Mouse (Mus musculus): ENCODE measurements around the gene Trmt1l. TPM values are rescaled to one million over a fixed set of nuclear protein-coding genes. Genes with fewer than 3 reads are reported as not detected.

Trmt1l gene
- polyA plus RNA-seq, 1 experiment from 2014 or later = 42.1 TPM

- ATAC-seq (ENCODE audit: insufficient read depth) (peak; percentile 98), DNase-seq (peak; percentile 98)
- peak within 1 kb of the TSS; percentile 92 for H3K4me3 ChIP-seq (ENCODE audit: low read depth, low read length)
- H3K4me2 ChIP-seq = peak within 1 kb of the TSS; percentile 69
- WGBS = under 1% methylated on average over 75 of the region's 90 CpGs
- H3K27ac ChIP-seq (ENCODE audit: low read depth) = peak within 1 kb of the TSS; percentile 99
- H3K9ac ChIP-seq = peak within 1 kb of the TSS; percentile 97
- no peaks in the 10 kb centered on the region for H3K36me3 ChIP-seq (ENCODE audit: insufficient read depth)
- no peaks in the 10 kb centered on the region for H3K9me3 ChIP-seq (ENCODE audit: low read depth, low read length)
- TF ChIP-seq CTCF (IDR thresholded peaks at IDR 0.05; ENCODE audit: low read depth) = no peak
- no peaks in the 10 kb centered on the region for H3K4me1 ChIP-seq (ENCODE audit: insufficient read depth)
- no peaks in the 10 kb centered on the region for H3K27me3 ChIP-seq (ENCODE audit: insufficient read depth, low read length)
Observed at GRCm38 (mm10) chr1:151500531-151501361, 72.4 kb downstream of the Trmt1l start, which contains the start of gene Rnf2. Gene Rnf2 (minus strand): TSS chr1:151500955.

Small RNA genes within 50 kb of the gene (microRNA-seq; reads per million reads assigned to microRNA genes)
- not detected for gene Mir7682 (ENCODE audit: borderline number of aligned reads)

Other genes with a start within 250 kb of the Trmt1l start
- not detected in 2 replicates for gene Gm47985, start 246.0 kb upstream of the Trmt1l start, polyA plus RNA-seq (2014; fragmentation: Nextera tagmentation; extraction: Ambion mirVana)
- 0.14 TPM in 1 of 2 replicates, not detected in the other for gene Gm8947, start 236.2 kb upstream of the Trmt1l start, polyA plus RNA-seq (2014; fragmentation: Nextera tagmentation; extraction: Ambion mirVana)
- not detected in 2 replicates for gene Gm47995, start 230.1 kb upstream of the Trmt1l start, polyA plus RNA-seq (2014; fragmentation: Nextera tagmentation; extraction: Ambion mirVana)
- gene 3110040M04Rik, start 224.4 kb upstream of the Trmt1l start, polyA plus RNA-seq (2014; fragmentation: Nextera tagmentation; extraction: Ambion mirVana) = not detected in 2 replicates
- gene Gm47996, start 218.4 kb upstream of the Trmt1l start, polyA plus RNA-seq (2014; fragmentation: Nextera tagmentation; extraction: Ambion mirVana) = not detected in 2 replicates
- gene Ivns1abp, start 84.1 kb upstream of the Trmt1l start, polyA plus RNA-seq (2014; fragmentation: Nextera tagmentation; extraction: Ambion mirVana) = 266 and 268 TPM in 2 replicates
- 24.9 TPM in 2 replicates for gene Swt1, start 87 bp upstream of the Trmt1l start, polyA plus RNA-seq (2014; fragmentation: Nextera tagmentation; extraction: Ambion mirVana)
- gene Rnf2, start 72.4 kb downstream of the Trmt1l start, polyA plus RNA-seq (2014; fragmentation: Nextera tagmentation; extraction: Ambion mirVana) = 86.1 and 89.7 TPM in 2 replicates
- gene Fam129a, start 142.6 kb downstream of the Trmt1l start, polyA plus RNA-seq (2014; fragmentation: Nextera tagmentation; extraction: Ambion mirVana) = 4.4 and 4.6 TPM in 2 replicates

Data from lung, embryonic 14.5 days (tissue).